Mouse (Mus musculus) limb, embryonic 15.5 days (tissue): Measurements from ENCODE around the gene Dnah10. TPM values are rescaled to one million over a fixed set of nuclear protein-coding genes. Genes with fewer than 3 reads are reported as not detected.

ENCODE experiments used
- ATAC-seq: fragments of 200-750 bp; cut with Nextera tagmentation; 2 replicates; pipeline ENCODE4 v1.8.0; 2017; ENCODE audit warnings: low read depth, moderate TSS enrichment; ENCODE audit not compliant: insufficient number of reproducible peaks, low FRiP score, low TSS enrichment
- H3K27ac ChIP-seq: fragments of 300-500 bp; sonication (generic); 2 replicates; pipeline ENCODE4 v1.5.1; 2015; ENCODE audit warnings: moderate library complexity, mild to moderate bottlenecking, inconsistent platforms
- H3K27me3 ChIP-seq: fragments of 300-500 bp; sonication (generic); 2 replicates; pipeline ENCODE4 v1.6.1; 2015; ENCODE audit warnings: inconsistent platforms
- H3K36me3 ChIP-seq: fragments of 300-500 bp; sonication (generic); 2 replicates; pipeline ENCODE4 v1.6.1; 2015; ENCODE audit warnings: inconsistent platforms
- H3K4me1 ChIP-seq: fragments of 300-500 bp; sonication (generic); 2 replicates; pipeline ENCODE4 v1.6.1; 2015; ENCODE audit warnings: inconsistent platforms
- H3K4me2 ChIP-seq: fragments of 300-500 bp; sonication (generic); 2 replicates; pipeline ENCODE4 v1.6.1; 2015; ENCODE audit warnings: mild to moderate bottlenecking, inconsistent platforms
- H3K4me3 ChIP-seq: fragments of 300-500 bp; sonication (generic); 2 replicates; pipeline ENCODE4 v1.5.1; 2015; ENCODE audit warnings: mild to moderate bottlenecking, inconsistent platforms
- H3K9ac ChIP-seq: fragments of 300-500 bp; sonication (generic); 2 replicates; pipeline ENCODE4 v1.6.1; 2015; ENCODE audit warnings: inconsistent platforms
- H3K9me3 ChIP-seq: fragments of 300-500 bp; sonication (generic); 2 replicates; pipeline ENCODE4 v1.6.1; 2016; ENCODE audit warnings: inconsistent platforms
- WGBS: fragments of 180-500 bp; shearing (Covaris S2); methylation state at CpG from one replicate; pipeline ENCODE4 v1.1.7; 2015; 5-methylcytosine and 5-hydroxymethylcytosine counted together
- polyA plus RNA-seq: library from polyadenylated mRNA; unstranded; fragments of >200 nt; fragmentation: Nextera tagmentation; extraction: Ambion mirVana; gene quantifications from 2 replicates; pipeline ENCODE4 v1.2.1, GENCODE M21; 2015

Dnah10 gene
- polyA plus RNA-seq, 1 experiment from 2014 or later: 0.17 TPM

DNA sequence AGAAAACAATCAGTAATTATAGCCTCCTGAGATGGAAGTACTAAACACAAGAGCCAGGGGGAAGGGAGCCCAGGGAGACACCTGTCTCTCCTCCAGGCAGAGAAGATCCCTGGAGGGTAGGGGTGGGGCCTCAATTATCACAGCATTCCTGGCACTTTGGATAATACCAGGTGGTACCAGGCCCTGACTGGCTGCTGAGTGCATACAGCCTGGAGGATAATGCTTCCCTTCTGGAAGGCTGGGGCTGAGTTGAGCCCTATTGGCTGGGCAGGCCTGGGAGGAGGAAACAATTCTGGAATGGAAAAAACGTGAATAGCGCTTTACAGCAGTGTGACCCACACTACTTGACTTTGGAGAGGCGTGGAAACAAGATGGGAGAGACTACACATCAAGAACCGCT lies 126.7 kb downstream of the Dnah10 start:
- Histone ChIP-seq H3K4me2 (no peak overlapping the region), H3K27ac (no peak overlapping the region), H3K4me1 (0 out of 2 replicates have a peak, but pooled peaks cover 6% of the 10 kb centered on the region), H3K9ac (no peak overlapping the region), H3K27me3 (no peaks in the 10 kb centered on the region), H3K9me3 (no peaks in the 10 kb centered on the region), H3K4me3 (no peak overlapping the region), H3K36me3 (no peaks in the 10 kb centered on the region)
- WGBS: 32% methylated on average over 4 of the region's 4 CpGs
- no peak for ATAC-seq

DNA sequence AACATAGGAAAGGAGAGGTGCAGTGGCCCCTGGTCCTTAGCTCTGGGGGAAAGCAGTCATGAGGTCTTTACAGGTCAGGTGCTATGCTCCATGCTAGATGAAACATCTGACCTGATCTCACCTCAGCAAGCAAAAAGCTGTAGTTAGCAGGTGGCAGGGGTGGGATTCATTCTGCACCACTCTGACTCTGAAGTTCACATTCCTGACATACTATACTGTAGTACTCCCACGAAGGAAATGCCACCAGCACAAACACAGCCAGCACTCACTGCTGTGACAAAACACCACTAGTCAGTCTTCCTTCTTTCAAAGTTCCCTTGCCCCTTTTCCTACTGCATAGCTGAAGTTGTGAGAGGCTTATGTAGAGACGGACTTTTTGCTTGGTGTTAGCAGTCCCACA lies 127.4 kb downstream of the Dnah10 start:
- H3K4me1 ChIP-seq: 0 out of 2 replicates have a peak, but pooled peaks cover 1% of the 10 kb centered on the region
- no peaks in the 10 kb centered on the region for H3K27me3 ChIP-seq
- no peak overlapping the region for H3K4me2 ChIP-seq
- no peaks in the 10 kb centered on the region for H3K36me3 ChIP-seq
- H3K9ac ChIP-seq: no peak overlapping the region
- no peak overlapping the region for H3K4me3 ChIP-seq
- no peak for ATAC-seq
- WGBS: 29% methylated on average over 2 of the region's 2 CpGs
- H3K9me3 ChIP-seq: no peaks in the 10 kb centered on the region
- no peak overlapping the region for H3K27ac ChIP-seq

DNA sequence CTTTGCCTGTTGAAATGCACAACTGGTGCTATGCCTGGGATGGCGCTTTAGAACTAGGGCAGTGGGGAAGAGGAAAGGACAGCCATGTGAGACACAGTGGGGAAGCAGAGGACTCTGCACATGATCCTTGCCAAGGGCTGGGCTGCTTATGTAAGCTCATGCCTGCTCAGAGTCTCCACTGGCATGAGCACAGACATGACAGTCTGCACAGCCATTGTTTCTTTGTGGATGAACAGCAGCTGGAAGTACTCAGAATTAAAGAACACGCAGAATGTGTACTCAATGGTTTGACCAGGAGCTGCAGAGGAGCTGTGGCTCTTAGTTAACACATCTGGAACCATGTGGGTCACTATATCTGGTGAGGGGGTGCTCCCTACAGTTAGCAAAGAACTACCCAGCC lies 128.2 kb downstream of the Dnah10 start:
- H3K27me3 ChIP-seq: no peaks in the 10 kb centered on the region
- no peak overlapping the region for H3K4me2 ChIP-seq
- no peak overlapping the region for H3K4me3 ChIP-seq
- H3K9me3 ChIP-seq: no peaks in the 10 kb centered on the region
- H3K4me1 ChIP-seq: no peaks in the 10 kb centered on the region
- WGBS: 68% methylated on average over 2 of the region's 2 CpGs
- no peak overlapping the region for H3K27ac ChIP-seq
- no peak overlapping the region for H3K9ac ChIP-seq
- ATAC-seq: no peak
- H3K36me3 ChIP-seq: no peaks in the 10 kb centered on the region

DNA sequence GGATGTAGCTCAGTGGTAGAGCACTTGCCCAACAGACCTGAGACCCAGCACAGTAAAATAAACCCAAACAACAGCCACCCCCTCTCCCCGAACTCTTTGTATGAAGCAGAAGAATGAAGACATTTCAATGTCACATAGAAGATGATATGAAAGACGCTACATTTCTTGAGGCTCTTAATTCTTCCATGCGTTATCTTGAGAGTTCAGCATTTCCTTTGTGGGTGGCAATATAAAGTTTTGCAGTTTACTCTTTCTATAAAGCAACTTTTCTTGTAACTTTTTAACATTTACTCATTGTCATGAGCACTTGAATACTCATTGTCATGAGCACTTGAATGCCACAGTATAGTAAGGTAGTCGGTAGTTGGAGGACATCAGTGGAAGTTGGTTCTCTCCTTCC lies 129.3 kb downstream of the Dnah10 start:
- 91% methylated on average over 4 of the region's 4 CpGs for WGBS
- no peak for ATAC-seq
- Histone ChIP-seq H3K27ac (no peak overlapping the region), H3K27me3 (peaks cover 8% of the 10 kb centered on the region; the same call in 1 of the 2 replicates), H3K4me3 (no peak overlapping the region), H3K9me3 (no peaks in the 10 kb centered on the region), H3K4me1 (no peaks in the 10 kb centered on the region), H3K4me2 (no peak overlapping the region), H3K36me3 (no peaks in the 10 kb centered on the region), H3K9ac (no peak overlapping the region)

DNA sequence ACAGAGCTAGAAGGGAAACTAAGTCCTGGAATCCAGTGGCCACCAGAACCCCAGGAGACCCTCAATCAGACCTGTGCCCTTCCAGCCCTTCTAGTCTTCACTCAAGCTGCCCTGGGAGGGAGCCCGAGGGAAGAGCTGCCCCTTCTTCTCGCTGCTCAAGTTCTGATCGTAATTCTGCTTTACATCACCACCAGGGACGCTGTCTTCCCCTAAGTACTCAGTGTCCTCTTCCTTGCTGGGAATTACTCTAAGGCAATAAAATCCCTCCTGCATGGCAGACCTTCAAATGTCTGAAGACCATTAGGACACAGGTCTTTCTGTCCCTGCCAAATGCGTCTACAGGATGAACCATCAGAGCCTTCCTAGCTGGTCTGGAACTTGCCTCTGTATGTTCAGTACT lies 135.1 kb downstream of the Dnah10 start:
- Histone ChIP-seq H3K36me3 (no peaks in the 10 kb centered on the region), H3K4me1 (peaks cover 20% of the 10 kb centered on the region), H3K27me3 (peaks cover 26% of the 10 kb centered on the region; the same call in 1 of the 2 replicates), H3K27ac (no peak overlapping the region), H3K9me3 (no peaks in the 10 kb centered on the region), H3K4me3 (no peak overlapping the region), H3K9ac (no peak overlapping the region), H3K4me2 (no peak overlapping the region)
- ATAC-seq: no peak
- WGBS: 4% methylated on average over 5 of the region's 5 CpGs

DNA sequence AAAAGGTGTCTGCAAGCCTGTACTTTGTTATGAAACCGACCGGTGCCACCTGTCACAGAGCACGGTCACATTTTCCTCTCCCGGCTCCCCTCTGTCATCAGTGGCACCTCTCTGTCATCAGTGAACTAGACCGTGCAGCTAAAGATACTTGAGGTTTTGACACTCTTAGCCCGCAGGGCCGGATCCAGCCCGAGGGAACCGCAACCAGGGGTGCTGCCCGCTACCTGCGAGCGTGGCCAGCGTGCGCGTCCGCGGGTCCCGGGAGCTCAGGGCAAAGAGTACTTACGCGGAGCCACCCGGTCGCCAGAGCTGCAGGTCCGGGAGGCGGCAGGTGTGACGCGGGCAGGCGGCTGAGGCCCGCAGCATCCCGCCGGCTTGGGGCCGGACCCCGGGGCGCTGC lies 136.6 kb downstream of the Dnah10 start:
- H3K27ac ChIP-seq: no peak overlapping the region

DNA sequence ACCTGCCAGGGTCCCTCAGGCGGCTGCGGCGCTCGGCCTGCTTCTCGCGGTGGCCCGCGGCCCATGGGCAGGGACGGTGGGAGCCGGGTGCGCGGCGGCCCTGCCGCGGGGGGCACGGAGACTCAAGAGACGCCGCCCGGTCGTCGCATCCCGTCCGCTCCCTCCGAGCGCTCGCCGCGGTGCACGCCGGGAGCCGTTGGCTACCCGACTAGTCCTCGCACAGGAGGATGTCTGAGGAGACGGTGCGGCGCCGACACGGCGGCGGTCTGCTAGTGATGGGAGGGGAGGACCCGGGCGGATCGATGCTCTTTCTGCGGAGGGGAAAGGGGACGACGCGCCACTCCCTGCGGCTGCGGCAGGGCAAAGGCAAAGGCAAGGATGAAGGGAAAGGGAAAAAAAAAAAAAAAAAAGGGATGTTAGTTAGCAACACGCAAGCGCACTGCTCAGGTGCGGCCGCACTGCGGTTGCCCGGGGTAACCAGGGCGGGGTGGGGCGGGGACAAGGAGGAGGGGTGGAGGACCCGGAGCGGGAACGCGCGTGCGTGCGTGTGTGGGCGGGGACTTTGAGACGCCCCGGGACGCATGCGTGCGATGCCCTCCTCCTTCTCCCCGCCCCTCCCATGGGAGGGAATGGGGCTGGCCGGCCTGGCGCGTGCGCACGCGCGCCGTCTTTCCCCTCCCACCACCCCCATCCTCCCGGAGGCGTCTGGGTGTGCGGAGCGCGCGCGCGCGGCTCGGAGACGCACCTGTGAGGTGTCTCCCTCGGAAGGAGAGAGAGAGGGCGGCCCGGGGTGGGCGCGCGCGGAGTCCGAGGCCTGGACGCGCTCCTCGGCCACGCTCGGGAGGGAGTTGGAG lies 137.4 kb downstream of the Dnah10 start, which contains the start of the genes Ccdc92 and Zfp664:
Ccdc92 (minus strand) TSS at position 412 of the 854 bp plus-strand sequence.
Zfp664 (plus strand) TSS at position 679 of the 854 bp plus-strand sequence.
- peak within 1 kb of the TSS; percentile 89 for H3K9ac ChIP-seq

More for the DNA sequence above, 136.6 kb downstream of the Dnah10 start:
- Histone ChIP-seq H3K4me2 (peak overlapping the region; percentile 92), H3K36me3 (peaks cover 4% of the 10 kb centered on the region; the same call in 1 of the 2 replicates), H3K9ac (peak overlapping the region; percentile 40), H3K27me3 (peaks cover 26% of the 10 kb centered on the region; the same call in 1 of the 2 replicates), H3K4me1 (peaks cover 20% of the 10 kb centered on the region), H3K4me3 (peak overlapping the region; percentile 99), H3K9me3 (no peaks in the 10 kb centered on the region)
- under 1% methylated on average over 33 of the region's 33 CpGs for WGBS
- no peak for ATAC-seq

DNA sequence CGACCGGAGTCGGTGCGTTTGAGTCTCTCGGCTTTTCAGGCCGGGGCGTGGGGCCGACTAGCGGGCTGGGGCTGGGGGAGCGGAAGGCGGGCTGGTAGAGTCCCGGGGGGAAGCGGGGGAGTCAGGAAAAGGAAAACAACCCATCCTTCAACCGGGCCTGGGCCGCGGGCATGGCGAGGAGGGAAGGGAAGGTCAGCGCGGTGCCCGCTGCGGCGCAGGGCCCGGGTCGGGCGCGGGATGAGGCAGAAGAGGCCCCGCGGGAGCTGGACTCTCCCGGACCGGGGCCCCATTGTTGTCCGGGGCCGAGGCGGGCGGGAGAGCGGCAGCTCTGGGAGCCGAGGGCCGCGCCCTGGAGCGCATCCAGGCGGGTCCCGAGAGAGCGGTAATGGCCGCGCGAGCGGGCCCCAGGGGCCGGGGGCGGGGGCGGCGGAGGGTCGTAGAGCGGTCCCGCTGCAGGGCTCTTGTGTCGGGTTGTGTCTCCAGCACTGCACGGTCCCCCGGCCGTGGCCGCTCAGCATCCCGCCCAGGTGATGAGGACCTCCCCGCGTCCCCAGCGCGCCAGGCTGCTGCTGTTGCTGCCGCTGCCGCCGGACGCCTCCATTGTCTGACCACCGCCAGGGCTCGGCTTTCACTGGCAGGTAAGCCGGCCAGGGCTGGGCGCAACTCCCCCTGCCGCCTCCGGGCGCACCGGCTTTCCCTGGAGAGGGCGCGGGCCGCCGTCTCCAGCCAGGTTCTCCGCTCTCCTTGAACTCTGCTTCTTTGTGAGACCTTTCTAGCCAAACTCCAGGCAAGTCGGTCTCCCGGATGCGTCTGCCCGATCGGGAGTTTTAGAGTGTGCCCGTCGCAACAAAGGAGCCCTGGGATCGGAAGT lies 138.2 kb downstream of the Dnah10 start:
- H3K27ac ChIP-seq: peak overlapping the region; percentile 88
- H3K9ac ChIP-seq: peak overlapping the region; percentile 89
- H3K4me2 ChIP-seq: peak overlapping the region; percentile 71
- peaks cover 20% of the 10 kb centered on the region for H3K4me1 ChIP-seq
- H3K36me3 ChIP-seq: peaks cover 4% of the 10 kb centered on the region; the same call in 1 of the 2 replicates
- H3K9me3 ChIP-seq: no peaks in the 10 kb centered on the region
- ATAC-seq: peak; percentile 68
- H3K4me3 ChIP-seq: peak overlapping the region; percentile 99
- under 1% methylated on average over 81 of the region's 88 CpGs for WGBS
- H3K27me3 ChIP-seq: peaks cover 26% of the 10 kb centered on the region; the same call in 1 of the 2 replicates

More for the DNA sequence above, 137.4 kb downstream of the Dnah10 start, which contains the start of the genes Ccdc92 and Zfp664:
- WGBS: under 1% methylated on average over 75 of the region's 103 CpGs
- Histone ChIP-seq H3K4me3 (peak within 1 kb of the TSS; percentile 99), H3K4me2 (peak within 1 kb of the TSS; percentile 92), H3K27me3 (peaks cover 26% of the 10 kb centered on the region; the same call in 1 of the 2 replicates), H3K4me1 (peaks cover 20% of the 10 kb centered on the region), H3K27ac (peak within 1 kb of the TSS; percentile 88), H3K36me3 (peaks cover 4% of the 10 kb centered on the region; the same call in 1 of the 2 replicates), H3K9me3 (no peaks in the 10 kb centered on the region)
- peak; percentile 95 for ATAC-seq

DNA sequence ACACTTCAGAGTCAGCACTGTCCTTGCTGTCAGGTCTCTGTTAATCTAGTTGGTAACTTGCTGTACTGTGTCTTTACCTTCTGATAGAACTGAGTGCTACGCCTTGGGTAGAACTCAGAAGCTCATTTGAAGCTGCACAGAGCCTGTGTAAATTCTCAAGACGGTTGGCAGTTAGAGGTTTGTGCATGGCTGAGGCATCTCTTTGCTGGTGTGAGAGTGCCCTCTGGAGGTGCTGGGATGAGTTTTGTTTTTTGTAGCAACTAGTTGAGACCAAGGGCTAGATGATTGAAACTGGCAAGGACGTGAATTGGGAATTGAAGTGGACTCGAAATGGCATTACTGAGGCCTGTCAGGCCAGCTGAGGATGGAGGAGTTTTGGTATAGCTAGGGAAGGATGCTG lies 144.1 kb downstream of the Dnah10 start:
- H3K4me3 ChIP-seq: no peak overlapping the region

DNA sequence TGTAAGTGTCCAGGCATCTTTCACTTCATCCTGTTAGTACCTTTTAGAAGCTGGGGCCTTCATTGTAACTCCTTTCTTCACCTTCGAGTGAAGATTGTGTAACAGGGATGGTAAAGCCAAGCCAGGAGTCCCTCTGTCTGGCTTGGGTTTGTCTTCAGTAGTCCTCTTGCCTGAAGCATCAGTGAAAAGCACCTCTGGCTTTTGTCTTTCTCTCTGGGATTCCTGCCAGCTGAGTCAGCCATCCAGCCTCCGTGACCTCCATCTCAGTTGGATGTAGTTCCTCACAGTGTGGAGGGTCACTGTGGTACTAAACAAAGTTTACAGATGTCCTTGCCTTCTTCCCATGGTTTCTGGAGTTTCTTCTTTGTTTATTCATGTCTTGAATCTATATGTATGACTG lies 147.1 kb downstream of the Dnah10 start:
- H3K27ac ChIP-seq: no peak overlapping the region; the same call in 1 of the 2 replicates
- peaks cover 21% of the 10 kb centered on the region for H3K36me3 ChIP-seq
- no peak overlapping the region for H3K4me2 ChIP-seq
- H3K27me3 ChIP-seq: no peaks in the 10 kb centered on the region
- peaks cover 18% of the 10 kb centered on the region; the same call in 1 of the 2 replicates for H3K4me1 ChIP-seq
- H3K4me3 ChIP-seq: no peak overlapping the region
- H3K9ac ChIP-seq: no peak overlapping the region
- ATAC-seq: no peak
- 68% methylated on average over 2 of the region's 2 CpGs for WGBS
- H3K9me3 ChIP-seq: no peaks in the 10 kb centered on the region

More for the DNA sequence above, 144.1 kb downstream of the Dnah10 start:
- H3K27ac ChIP-seq: no peak overlapping the region
- ATAC-seq: no peak
- H3K36me3 ChIP-seq: peaks cover 7% of the 10 kb centered on the region
- H3K27me3 ChIP-seq: no peaks in the 10 kb centered on the region
- 39% methylated on average over 4 of the region's 4 CpGs for WGBS
- peaks cover 17% of the 10 kb centered on the region; the same call in 1 of the 2 replicates for H3K4me1 ChIP-seq
- no peaks in the 10 kb centered on the region for H3K9me3 ChIP-seq
- no peak overlapping the region for H3K9ac ChIP-seq
- no peak overlapping the region for H3K4me2 ChIP-seq

DNA sequence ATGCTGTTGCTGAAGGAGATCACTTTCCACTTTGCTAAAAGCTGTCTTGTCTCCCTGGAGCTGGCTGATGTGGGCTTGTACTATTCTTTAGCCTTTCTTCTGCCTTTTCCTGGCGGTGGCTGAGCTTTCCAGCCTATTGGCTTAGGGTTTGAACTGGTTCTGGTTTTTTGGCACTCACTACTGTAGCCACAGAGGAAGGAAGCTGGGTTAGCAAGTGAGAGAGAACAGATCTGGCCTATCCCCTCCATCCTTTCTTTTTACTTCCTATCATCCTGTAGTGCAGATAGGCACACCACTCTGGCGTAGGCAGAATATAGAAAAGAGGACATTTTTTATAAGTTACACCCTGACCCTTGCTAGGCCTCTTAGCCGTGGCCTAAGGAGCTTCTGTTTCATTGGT lies 148.2 kb downstream of the Dnah10 start:
- Histone ChIP-seq H3K4me1 (peaks cover 18% of the 10 kb centered on the region; the same call in 1 of the 2 replicates), H3K9me3 (no peaks in the 10 kb centered on the region), H3K4me3 (no peak overlapping the region), H3K36me3 (peaks cover 25% of the 10 kb centered on the region), H3K4me2 (no peak overlapping the region), H3K27ac (no peak overlapping the region), H3K27me3 (no peaks in the 10 kb centered on the region), H3K9ac (no peak overlapping the region)
- WGBS: 84% methylated on average over 3 of the region's 3 CpGs
- ATAC-seq: no peak
